Mouse (Mus musculus): ENCODE results near the gene 1700025B11Rik. TPM values are rescaled to one million over a fixed set of nuclear protein-coding genes. Genes with fewer than 3 reads are reported as not detected.
"Not testable (repeated sequence)": the region's sequence is repeated elsewhere in the genome, so short reads cannot be mapped to it uniquely, and the experiment has no call there.

The 1700025B11Rik gene
- polyA plus RNA-seq, 1 experiment from 2014 or later: not detected

DNA sequence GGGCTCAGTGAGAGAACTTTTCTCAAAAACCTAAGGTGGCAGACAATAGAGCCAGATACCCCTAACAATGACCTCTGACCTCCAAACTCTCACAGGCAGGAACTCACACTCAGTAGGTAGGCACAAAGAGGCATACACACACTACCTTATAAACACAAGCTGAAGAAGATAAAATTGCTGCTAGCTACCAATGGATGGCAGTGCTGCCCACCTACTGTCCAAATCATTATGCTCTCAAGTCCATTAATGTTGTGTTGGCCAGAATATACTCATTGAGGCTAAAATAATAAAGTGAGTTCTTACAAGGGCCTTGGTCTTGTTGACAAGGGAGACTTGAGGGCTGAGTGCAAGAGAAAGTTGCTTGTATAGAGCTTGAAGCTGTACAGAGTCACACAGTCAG is 1.5 kb upstream of the 1700025B11Rik start:
- H3K36me3 ChIP-seq: no peaks in the 10 kb centered on the region
- no peaks in the 10 kb centered on the region for H3K9me3 ChIP-seq
- no peak overlapping the region for H3K4me2 ChIP-seq
- ATAC-seq (ENCODE audit: insufficient number of reproducible peaks, insufficient read depth, low FRiP score, low TSS enrichment, low read depth): no peak
- no peaks in the 10 kb centered on the region for H3K4me1 ChIP-seq (replicated peaks)
- no peaks in the 10 kb centered on the region for H3K27me3 ChIP-seq
- no peak overlapping the region for H3K9ac ChIP-seq (replicated peaks)
- no peak overlapping the region for H3K27ac ChIP-seq
- H3K4me3 ChIP-seq (replicated peaks): no peak overlapping the region

- ATAC-seq (ENCODE audit: insufficient number of reproducible peaks, insufficient read depth, low FRiP score, low TSS enrichment, low read depth); H3K27me3 ChIP-seq; H3K4me2 ChIP-seq; H3K9ac ChIP-seq (replicated peaks); H3K36me3 ChIP-seq; H3K4me1 ChIP-seq (replicated peaks); H3K9me3 ChIP-seq; H3K4me3 ChIP-seq (replicated peaks); H3K27ac ChIP-seq: not testable (repeated sequence)
- 30% methylated on average over 1 of the region's 1 CpGs for WGBS
These were observed 22.5 kb downstream of the 1700025B11Rik start for GRCm38 (mm10) chr15:77539221-77539620.

- no peaks in the 10 kb centered on the region for H3K27me3 ChIP-seq
- no peak within 1 kb of the TSS for H3K27ac ChIP-seq
- H3K4me1 ChIP-seq (replicated peaks): no peaks in the 10 kb centered on the region
- no peak for ATAC-seq (ENCODE audit: insufficient number of reproducible peaks, insufficient read depth, low FRiP score, low TSS enrichment, low read depth)
- no peak within 1 kb of the TSS for H3K4me3 ChIP-seq (replicated peaks)
- no peak within 1 kb of the TSS for H3K4me2 ChIP-seq
- H3K36me3 ChIP-seq: no peaks in the 10 kb centered on the region
- H3K9me3 ChIP-seq: no peaks in the 10 kb centered on the region
- no peak within 1 kb of the TSS for H3K9ac ChIP-seq (replicated peaks)
These were observed 28.5 kb downstream of the 1700025B11Rik start, which contains the start of gene Apol7c for GRCm38 (mm10) chr15:77533216-77533615. Gene Apol7c (minus strand): TSS chr15:77533316.

DNA sequence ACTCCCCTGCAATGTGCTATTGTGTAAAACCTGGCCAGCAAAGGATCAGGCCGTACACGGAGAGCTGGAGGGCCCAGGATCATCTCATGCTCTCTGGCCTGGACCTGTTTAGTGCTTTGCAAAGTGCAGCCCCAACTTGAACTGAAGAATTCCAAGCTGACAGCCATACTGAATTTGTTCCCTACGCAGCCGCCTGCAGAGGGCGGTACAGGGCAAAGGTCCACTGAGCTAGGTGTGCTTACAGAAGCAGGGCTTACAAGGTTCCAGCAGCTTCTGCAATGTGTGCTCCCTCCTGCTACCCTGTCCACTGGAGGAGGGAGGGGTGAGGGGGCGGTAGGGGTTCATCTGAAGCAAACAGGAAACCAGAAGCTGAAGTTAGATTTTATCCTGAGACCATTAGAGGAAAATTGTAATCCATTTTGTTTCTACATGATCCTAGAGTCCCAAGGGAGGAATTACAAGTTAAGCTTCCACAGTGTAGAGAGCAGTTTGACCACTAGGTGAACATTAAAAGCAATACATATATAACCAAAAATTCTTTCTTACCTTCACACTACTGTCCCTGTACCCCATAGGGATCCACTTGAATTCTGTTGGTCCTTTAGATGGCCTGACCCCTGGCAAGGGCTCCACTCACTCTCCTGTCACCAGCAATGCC is 38.4 kb downstream of the 1700025B11Rik start:
- WGBS: 20% methylated on average over 6 of the region's 6 CpGs
- not testable (repeated sequence) for H3K4me1 ChIP-seq (replicated peaks); H3K36me3 ChIP-seq; H3K9ac ChIP-seq (replicated peaks); ATAC-seq (ENCODE audit: insufficient number of reproducible peaks, insufficient read depth, low FRiP score, low TSS enrichment, low read depth); H3K4me3 ChIP-seq (replicated peaks); H3K27me3 ChIP-seq; H3K9me3 ChIP-seq; H3K4me2 ChIP-seq; H3K27ac ChIP-seq

DNA sequence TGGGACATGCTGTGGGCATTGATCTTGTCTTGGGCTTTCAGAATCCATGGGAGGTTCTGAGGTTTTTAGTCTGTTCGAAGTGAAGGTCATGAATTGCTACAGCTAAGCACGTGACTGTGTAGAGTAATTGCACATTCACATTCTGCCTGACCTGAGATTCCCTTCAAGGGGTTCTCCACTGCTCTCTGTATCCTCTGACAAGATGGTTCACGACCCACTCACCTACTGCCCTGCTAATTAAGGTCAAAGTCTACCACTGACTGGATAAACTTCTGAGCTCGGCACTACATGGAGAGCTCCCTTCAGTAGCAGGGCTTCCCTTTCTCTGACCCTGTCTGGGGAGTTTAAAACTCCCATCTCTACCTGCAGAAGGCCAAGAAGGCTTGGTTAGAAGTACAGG is 41.1 kb downstream of the 1700025B11Rik start:
- H3K36me3 ChIP-seq; H3K9ac ChIP-seq (replicated peaks); H3K27ac ChIP-seq; H3K4me2 ChIP-seq; H3K9me3 ChIP-seq; H3K4me1 ChIP-seq (replicated peaks); ATAC-seq (ENCODE audit: insufficient number of reproducible peaks, insufficient read depth, low FRiP score, low TSS enrichment, low read depth); H3K4me3 ChIP-seq (replicated peaks); H3K27me3 ChIP-seq: not testable (repeated sequence)
- 67% methylated on average over 4 of the region's 4 CpGs for WGBS

Other genes with a start within 250 kb of the 1700025B11Rik start
- not detected in 2 replicates for gene Apol7a, start 162.8 kb downstream of the 1700025B11Rik start, polyA plus RNA-seq (2016; fragmentation: Nextera tagmentation; extraction: Ambion mirVana)
- not detected in 2 replicates for gene Apol9a, start 150.8 kb downstream of the 1700025B11Rik start, polyA plus RNA-seq (2016; fragmentation: Nextera tagmentation; extraction: Ambion mirVana)
- not detected in 2 replicates for gene Apol7b, start 114.4 kb downstream of the 1700025B11Rik start, polyA plus RNA-seq (2016; fragmentation: Nextera tagmentation; extraction: Ambion mirVana)
- not detected in 2 replicates for gene Apol10a, start 84.8 kb downstream of the 1700025B11Rik start, polyA plus RNA-seq (2016; fragmentation: Nextera tagmentation; extraction: Ambion mirVana)
- not detected in 2 replicates for gene Apol11a, start 53.6 kb downstream of the 1700025B11Rik start, polyA plus RNA-seq (2016; fragmentation: Nextera tagmentation; extraction: Ambion mirVana)
- gene Apol7c, start 28.6 kb downstream of the 1700025B11Rik start, polyA plus RNA-seq (2016; fragmentation: Nextera tagmentation; extraction: Ambion mirVana): not detected in 2 replicates
- not detected in 2 replicates for gene Apol10b, start 34.2 kb upstream of the 1700025B11Rik start, polyA plus RNA-seq (2016; fragmentation: Nextera tagmentation; extraction: Ambion mirVana)
- not detected in 2 replicates for gene Gm36245, start 37.4 kb upstream of the 1700025B11Rik start, polyA plus RNA-seq (2016; fragmentation: Nextera tagmentation; extraction: Ambion mirVana)
- not detected in 2 replicates for gene Apol11b, start 81.4 kb upstream of the 1700025B11Rik start, polyA plus RNA-seq (2016; fragmentation: Nextera tagmentation; extraction: Ambion mirVana)
- 0.09 TPM in 1 of 2 replicates, not detected in the other for gene Apol7e, start 137.0 kb upstream of the 1700025B11Rik start, polyA plus RNA-seq (2016; fragmentation: Nextera tagmentation; extraction: Ambion mirVana)
- gene Apol9b, start 167.1 kb upstream of the 1700025B11Rik start, polyA plus RNA-seq (2016; fragmentation: Nextera tagmentation; extraction: Ambion mirVana): not detected in 2 replicates
- 0.15 and 0.23 TPM in 2 replicates for gene Apol8, start 195.1 kb upstream of the 1700025B11Rik start, polyA plus RNA-seq (2016; fragmentation: Nextera tagmentation; extraction: Ambion mirVana)